Mouse (Mus musculus) c-Kit-positive CD71-positive TER-119-positive erythroid progenitor cells, embryonic 14.5 days (primary cell): ENCODE data around the gene Tm7sf2.

ENCODE experiments used
- DNase-seq: peaks from one replicate; pipeline ENCODE4 v3.0.0-alpha.2; 2013; ENCODE audit warnings: low spot score

The Tm7sf2 gene

GRCm38 (mm10) chr19:6067724-6068415, at the start of gene Tm7sf2:
Tm7sf2 (minus strand) TSS chr19:6068373.
- peak; percentile 89 for DNase-seq

GRCm38 (mm10) chr19:6117346-6117985, 49.3 kb upstream of the Tm7sf2 start:
- no peak for DNase-seq

DNA sequence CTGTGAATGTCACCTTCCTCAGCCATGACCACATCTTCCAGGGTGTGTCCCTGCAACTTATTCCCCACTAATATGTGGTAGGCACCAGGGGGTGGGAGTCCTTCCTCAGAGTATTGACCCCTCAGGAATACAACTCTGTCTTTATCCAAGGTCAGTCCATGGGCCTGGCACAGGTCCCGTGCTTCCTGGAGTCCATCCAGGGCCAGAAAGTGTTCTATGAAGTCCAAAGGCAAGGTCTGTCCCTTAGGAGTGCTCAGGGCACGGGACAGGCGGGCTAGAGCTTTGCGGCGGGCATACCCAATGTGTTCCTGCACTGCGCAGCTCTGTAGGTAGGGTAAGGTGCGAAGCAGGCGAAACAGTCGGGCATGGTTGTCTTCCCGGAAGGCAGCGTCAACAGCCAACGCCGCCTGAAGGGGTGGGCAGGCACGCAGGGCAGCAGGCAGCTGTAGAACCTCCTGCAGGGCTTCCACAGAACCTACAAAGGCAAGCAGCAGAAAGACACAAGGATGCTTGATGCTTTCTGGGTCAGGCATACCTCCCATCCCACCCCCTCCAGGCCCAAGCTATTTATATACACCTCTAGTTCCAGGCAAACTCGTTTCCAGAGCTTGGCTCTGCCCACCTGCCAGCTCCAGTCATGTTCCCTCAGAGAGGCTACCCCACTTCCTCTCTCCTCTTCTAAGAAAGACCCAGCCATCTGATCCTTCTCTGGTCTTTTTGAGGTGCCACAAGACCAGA, 48.1 kb upstream of the Tm7sf2 start:
- DNase-seq = no peak

- no peak for DNase-seq
Measured at GRCm38 (mm10) chr19:6113116-6113515, 44.9 kb upstream of the Tm7sf2 start.

GRCm38 (mm10) chr19:6105586-6105985, 37.4 kb upstream of the Tm7sf2 start, which contains the start of gene Naaladl1:
Naaladl1 (plus strand) TSS chr19:6105782.
- DNase-seq = no peak

GRCm38 (mm10) chr19:6104476-6104875, 36.3 kb upstream of the Tm7sf2 start:
- DNase-seq = no peak

GRCm38 (mm10) chr19:6102169-6102853, 34.1 kb upstream of the Tm7sf2 start:
- DNase-seq = peak; percentile 49

DNA sequence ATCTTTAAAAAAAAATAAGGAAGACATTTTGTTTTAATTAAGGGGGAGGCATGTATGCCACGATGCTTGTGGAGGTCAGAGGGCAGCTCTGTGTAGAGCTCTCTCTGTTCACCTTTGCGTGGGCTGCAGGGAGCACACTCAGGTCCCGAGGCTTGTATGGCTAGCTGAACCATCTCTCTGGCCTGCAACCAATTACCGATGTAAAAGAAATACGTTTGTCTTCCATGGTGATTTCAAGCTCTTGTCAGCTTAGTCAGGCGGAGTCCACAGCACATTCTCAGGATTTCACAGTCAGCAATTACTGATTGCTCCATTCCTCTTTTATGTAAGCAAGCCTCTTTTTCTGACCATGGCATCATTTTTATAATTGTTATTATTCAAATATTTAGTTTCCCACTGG, 33.0 kb upstream of the Tm7sf2 start:
- DNase-seq = no peak

DNA sequence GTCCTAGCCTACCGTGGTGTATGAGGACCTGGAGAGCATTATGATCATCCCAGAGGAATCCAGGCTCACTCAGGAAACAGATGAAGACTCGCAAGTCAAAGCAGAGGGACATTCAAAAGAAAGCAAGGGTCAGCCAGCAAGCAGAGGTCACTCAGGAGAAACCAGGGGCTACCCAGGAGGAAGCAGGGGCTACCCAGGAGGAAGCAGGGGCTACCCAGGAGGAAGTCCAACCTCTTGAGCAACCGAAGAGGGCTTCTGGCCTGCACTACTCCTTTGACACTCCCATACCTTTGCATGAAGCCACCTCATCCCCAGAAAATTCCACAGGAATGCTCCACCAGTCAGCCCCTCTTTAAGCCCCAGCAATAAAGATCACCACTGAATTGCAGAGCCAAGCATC, 29.7 kb upstream of the Tm7sf2 start:
- no peak for DNase-seq

GRCm38 (mm10) chr19:6094119-6094518, 25.9 kb upstream of the Tm7sf2 start, which contains the start of gene AC131692.1:
AC131692.1 (plus strand) TSS chr19:6094419.
- DNase-seq = no peak

- DNase-seq = no peak
Measured at GRCm38 (mm10) chr19:6088841-6089240, 20.7 kb upstream of the Tm7sf2 start.

DNA sequence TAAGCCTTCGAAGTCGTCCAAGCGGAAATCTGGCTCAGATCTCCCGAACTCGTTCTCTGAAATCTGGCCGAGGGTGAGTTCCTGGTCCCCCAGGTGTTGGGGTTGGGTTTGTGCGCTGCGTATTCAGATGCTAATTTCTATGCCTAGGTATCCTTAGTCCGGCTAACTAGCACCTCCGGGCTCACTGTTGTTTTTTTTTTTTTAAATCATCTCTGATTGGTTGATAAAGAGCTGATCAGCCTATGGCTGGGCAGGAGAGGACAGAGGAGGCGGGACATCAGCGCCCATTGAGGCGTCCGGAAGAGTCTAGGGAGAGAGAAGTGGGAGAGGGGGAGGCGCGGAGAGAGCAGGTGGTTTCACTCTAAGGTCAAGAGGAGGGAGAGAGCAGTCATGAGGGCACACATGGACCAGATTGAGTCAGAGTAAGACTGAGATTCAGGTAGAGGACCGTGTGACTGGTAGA, 17.3 kb upstream of the Tm7sf2 start:
- DNase-seq = peak; percentile 82

DNA sequence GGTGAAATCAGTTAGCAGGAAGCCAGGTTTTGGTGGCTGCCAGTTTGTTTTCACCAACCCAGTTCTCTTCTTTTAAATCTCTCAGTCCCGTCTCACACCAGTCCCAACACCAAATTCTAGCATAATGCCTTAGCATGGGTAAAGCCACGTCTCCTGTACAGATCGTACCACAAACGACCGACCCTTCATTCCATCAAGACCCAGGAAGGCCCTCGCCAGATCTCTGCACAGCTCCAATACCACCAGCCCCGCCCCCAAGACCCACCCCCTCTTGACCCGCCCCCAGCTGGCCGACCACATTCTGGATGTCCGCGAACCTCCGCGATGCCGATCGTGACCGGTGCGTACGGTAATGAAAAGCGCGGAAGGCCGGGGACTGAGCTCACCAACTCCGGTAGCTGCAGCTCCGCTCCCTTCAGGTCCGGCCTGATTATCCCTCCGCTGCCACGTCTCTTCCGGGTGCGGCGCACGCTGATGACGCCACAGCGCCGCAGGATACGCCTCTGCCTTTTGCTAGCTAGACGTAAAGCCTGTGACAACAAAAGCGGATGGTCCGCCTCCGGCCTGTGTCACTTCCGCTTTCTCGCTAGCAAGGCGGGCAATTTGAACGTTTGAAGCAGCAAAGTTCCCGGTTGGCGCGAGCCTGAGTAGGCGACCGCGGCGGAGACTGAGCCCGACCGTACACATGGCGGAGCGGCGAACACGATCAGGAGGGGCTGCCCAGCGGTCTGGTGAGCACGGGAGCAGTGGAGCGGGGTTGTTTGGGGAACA, 16.5 kb upstream of the Tm7sf2 start, which contains the start of the genes Zfpl1 and Cdca5:
Zfpl1 (minus strand) TSS at position 479 of the 771 bp plus-strand sequence.
Cdca5 (plus strand) TSS at position 506 of the 771 bp plus-strand sequence.
- peak; percentile 98 for DNase-seq

- DNase-seq = no peak
Measured at GRCm38 (mm10) chr19:6082156-6082555, 14.0 kb upstream of the Tm7sf2 start, which contains the start of gene Gm28374. Gm28374 (minus strand) TSS chr19:6082256.

- DNase-seq = no peak
Measured at GRCm38 (mm10) chr19:6079983-6080480, 11.9 kb upstream of the Tm7sf2 start, which contains the start of gene Tmem262. Tmem262 (plus strand) TSS chr19:6080033.

- DNase-seq = peak; percentile 88
Measured at GRCm38 (mm10) chr19:6076564-6077393, 8.6 kb upstream of the Tm7sf2 start, which contains the start of gene Vps51. Vps51 (minus strand) TSS chr19:6077231.

DNA sequence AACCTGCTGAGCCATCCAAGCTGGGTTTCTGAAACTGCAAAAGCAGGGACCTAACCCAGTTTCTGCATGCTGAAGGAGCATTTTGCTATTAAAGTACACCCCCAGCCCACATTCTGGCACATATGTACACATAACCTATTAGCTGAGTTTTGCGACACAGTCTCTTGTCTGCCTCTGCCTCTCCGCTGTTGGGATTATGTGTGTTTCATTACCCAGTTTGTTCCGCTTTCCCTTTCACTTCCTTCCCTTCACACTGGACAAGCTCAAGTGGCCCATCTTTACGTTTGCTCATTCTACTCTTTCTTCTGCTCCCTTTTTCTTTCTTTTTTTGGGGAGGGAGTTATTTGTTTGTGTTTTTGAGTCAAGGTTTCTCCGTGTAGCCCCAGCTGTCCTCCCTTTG, 5.7 kb upstream of the Tm7sf2 start:
- no peak for DNase-seq

- no peak for DNase-seq
Measured at GRCm38 (mm10) chr19:6071261-6071660, 3.1 kb upstream of the Tm7sf2 start.

- no peak for DNase-seq
Measured at GRCm38 (mm10) chr19:6070571-6071250, 2.5 kb upstream of the Tm7sf2 start.
